Mouse (Mus musculus) cerebellum, postnatal 25 days (tissue): ENCODE measurements at regions not wholly inside any gene's neighbourhood (a gene's known extent, or its start where the extent isn't known, plus 50 kb on each side); places are given as distances from the start of the nearest gene placed in this dataset.

Source experiments
- DNase-seq, 2 experiments: peaks; one replicate each; pipeline ENCODE4 v3.0.0; 2021; ENCODE audit warnings: mixed read lengths in 2 of 2

DNA sequence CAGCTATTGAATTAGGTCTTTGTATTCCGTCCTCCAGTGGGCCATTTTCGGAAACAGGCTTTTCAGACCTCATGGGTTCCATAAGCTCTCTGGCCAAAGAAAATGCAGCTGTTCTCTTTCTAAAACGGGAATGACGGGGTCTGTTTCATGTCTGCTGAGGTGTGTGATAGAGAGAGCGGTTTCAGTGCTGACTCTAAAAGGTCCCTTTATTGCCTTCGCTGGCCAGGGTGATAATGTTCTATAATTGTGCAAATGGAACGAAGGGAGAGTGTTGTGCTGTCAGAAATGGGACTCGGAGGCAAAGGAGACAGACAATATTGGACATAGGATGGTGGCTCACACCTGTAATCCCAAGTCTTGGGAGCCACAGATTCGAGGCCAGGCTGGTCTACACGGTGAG is 53.5 kb upstream of the Osbpl8 start:
- DNase-seq: no peak

- peak; percentile 71 to 80 for DNase-seq
Measured at GRCm38 (mm10) chr10:111108658-111109633, 55.6 kb upstream of the Osbpl8 start.

DNA sequence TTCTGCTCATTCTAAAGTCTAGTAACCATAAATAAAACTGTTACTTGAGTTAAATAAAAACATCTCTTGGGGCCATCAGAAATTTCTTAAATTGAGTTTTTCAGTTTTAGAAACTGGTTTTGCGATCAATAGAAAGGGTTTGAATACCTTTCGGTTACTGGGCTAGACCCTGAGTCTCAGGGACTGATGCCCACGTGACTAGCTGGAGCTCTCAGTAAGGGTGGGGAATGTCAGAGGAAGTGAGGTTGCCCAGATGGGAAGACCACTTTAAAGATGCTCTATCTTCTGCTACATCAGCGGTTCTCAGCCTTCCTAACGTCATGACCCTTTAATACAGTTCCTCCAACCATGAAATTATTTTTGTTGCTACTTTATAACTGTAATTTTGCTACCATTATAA is 56.7 kb upstream of the Osbpl8 start:
- no peak for DNase-seq

DNA sequence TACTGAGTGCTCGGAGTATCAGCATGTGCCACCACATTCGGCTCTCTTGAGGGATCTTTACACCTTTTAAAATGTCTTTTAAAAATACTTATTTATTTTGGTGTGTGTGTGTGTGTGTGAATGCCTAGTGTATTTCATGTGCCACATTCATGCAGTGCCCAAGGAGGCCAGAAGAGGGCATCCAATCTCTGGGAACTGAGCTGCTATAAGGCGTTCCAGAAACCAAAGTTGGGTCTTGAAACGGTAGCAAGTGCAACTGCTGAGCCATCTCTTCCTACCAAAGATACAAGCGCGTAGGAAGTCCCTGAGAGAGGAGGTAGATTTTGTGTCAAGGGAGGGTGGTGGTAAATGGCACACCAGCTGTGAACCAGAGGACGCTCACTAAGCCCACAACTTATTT is 57.2 kb upstream of the Osbpl8 start:
- DNase-seq: peak; percentile 52 to 75

GRCm38 (mm10) chr10:111106411-111106810 is 58.1 kb upstream of the Osbpl8 start:
- DNase-seq: no peak

DNA sequence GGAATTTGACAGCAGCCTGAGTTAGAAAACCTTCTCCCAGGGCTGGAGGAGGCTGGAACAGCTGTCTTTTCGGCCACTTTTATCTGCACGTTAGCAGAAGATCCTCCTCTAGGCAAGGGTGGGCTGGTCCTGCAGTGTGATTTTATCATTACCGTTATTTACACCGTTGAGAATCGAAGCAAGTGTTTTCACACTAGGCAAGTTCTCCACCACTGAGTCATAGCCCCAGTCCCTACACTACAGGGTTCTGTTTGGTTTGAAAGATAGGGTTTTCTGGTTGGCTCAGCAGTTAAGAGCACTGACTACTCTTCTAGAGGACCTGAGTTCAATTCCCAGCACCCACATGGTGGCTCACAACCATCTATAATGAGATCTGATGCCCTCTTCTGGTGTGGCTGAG is 58.9 kb upstream of the Osbpl8 start:
- no peak for DNase-seq

GRCm38 (mm10) chr10:111103512-111103911 is 61.0 kb upstream of the Osbpl8 start:
- DNase-seq: no peak

- no peak for DNase-seq
Measured at GRCm38 (mm10) chr10:111103086-111103485, 61.5 kb upstream of the Osbpl8 start.

GRCm38 (mm10) chr10:111101901-111102761 is 62.4 kb upstream of the Osbpl8 start:
- DNase-seq: no peak

GRCm38 (mm10) chr10:111099812-111100464 is 64.6 kb upstream of the Osbpl8 start:
- peak; percentile 78 to 84 for DNase-seq

- no peak for DNase-seq
Measured at GRCm38 (mm10) chr10:111099059-111099811, 65.3 kb upstream of the Osbpl8 start.

GRCm38 (mm10) chr10:111097245-111097644 is 67.3 kb upstream of the Osbpl8 start:
- no peak for DNase-seq

GRCm38 (mm10) chr10:111096811-111097210 is 67.7 kb upstream of the Osbpl8 start:
- no peak for DNase-seq

- DNase-seq: no peak
Measured at GRCm38 (mm10) chr10:111094405-111094804, 70.1 kb upstream of the Osbpl8 start.

- no peak for DNase-seq
Measured at GRCm38 (mm10) chr10:111089382-111089781, 75.2 kb upstream of the Osbpl8 start.

- no peak for DNase-seq
Measured at GRCm38 (mm10) chr10:111085561-111085960, 75.6 kb upstream of the Zdhhc17 start.

- DNase-seq: no peak
Measured at GRCm38 (mm10) chr10:111084267-111084780, 74.4 kb upstream of the Zdhhc17 start.

DNA sequence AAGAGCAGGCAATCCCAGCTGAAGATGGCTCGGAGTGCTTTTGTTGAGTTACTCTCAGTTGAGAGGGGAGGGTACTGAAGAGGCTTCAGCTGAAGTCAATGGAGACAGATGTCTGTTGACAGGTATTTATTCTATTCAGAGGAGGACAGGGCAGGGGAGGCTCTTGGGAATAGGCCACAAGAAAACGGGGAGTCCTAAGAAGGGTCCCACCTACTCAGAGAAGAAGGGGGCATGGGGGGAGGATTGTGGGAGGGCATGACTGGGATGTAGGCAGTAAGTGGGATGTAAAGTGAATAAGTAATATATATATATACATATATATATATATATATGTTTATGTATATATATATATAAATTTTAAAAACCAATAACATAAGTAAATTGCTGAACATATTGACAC is 73.9 kb upstream of the Zdhhc17 start:
- no peak for DNase-seq

DNA sequence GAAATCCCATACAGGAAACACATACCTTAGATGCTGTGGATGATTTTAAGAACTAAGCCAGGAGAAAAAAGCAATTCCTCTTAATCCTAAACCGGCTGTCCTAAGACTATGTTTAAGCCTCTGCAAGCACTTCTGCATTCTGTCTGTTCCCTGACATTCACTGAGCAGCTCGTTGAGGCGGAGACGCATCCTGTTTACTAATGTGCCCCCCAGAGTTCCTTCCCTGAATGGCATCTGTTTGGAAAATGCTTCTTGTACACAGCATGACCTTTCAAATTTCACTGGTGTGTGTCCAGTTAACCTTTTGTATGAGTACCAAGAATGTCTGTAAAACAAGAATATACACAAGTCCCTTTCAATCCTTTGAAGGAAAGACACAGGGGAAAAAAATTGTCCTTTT is 73.4 kb upstream of the Zdhhc17 start:
- peak in 1 of 2 experiments; percentile 23 for DNase-seq

GRCm38 (mm10) chr10:111080322-111080721 is 70.4 kb upstream of the Zdhhc17 start:
- DNase-seq: no peak

DNA sequence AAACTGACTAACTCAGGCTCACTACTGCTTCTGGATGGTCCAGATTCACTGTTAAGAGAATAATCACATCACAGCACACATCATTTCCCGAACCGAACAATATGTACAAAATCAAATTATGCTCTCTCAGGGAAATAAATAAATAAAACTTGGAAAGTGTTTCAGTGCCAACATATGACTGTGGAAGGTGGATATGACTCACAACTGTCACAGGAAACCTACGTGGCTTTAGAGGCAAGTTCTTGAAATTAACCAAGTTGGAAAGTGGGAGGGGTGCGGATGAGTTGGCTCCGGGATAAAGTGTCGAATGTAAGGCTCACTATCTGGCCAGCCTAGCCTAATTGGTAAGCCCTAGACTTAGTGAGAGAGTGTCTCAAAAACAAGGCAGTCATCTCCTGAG is 69.1 kb upstream of the Zdhhc17 start:
- no peak for DNase-seq

DNA sequence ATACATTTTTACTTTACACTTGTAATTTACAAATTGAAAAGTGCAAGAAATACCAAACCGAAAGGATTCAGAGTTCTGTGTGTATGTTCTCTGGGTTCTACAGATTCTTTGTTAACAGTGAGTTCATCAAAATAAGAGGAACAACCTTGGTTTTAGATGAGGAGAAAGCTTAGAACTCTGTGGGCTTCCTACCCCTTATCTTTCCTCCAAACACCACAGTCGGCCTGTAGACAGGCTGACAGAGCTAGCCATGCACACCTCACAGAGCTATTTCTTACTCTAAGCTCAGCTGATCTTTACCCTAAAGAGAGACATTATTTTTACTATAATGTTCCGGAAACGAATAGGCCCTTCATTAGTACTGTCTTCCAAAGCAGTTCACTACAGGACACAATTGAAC is 67.7 kb upstream of the Zdhhc17 start:
- DNase-seq: no peak
